Mouse (Mus musculus) thymus, postnatal 4 days (tissue): ENCODE measurements at regions not wholly inside any gene's neighbourhood (a gene's known extent, or its start where the extent isn't known, plus 50 kb on each side); places are given as distances from the start of the nearest gene placed in this dataset.

Experiments used
- DNase-seq: peaks from one replicate; pipeline ENCODE4 v3.0.0; 2021

GRCm38 (mm10) chr2:178949103-178949502 is 493.1 kb upstream of the Cdh4 start:
- no peak for DNase-seq

GRCm38 (mm10) chr2:178950304-178950703 is 491.9 kb upstream of the Cdh4 start:
- no peak for DNase-seq

- no peak for DNase-seq
Observed at GRCm38 (mm10) chr2:178954420-178955067, 487.7 kb upstream of the Cdh4 start.

GRCm38 (mm10) chr2:178958829-178959228 is 483.4 kb upstream of the Cdh4 start:
- no peak for DNase-seq

GRCm38 (mm10) chr2:178959603-178960002 is 482.6 kb upstream of the Cdh4 start:
- DNase-seq, result no peak

- DNase-seq, result no peak
Observed at GRCm38 (mm10) chr2:178967584-178968365, 474.5 kb upstream of the Cdh4 start.

- DNase-seq, result no peak
Observed at GRCm38 (mm10) chr2:178969732-178970131, 472.5 kb upstream of the Cdh4 start.

GRCm38 (mm10) chr2:178975366-178975765 is 466.9 kb upstream of the Cdh4 start:
- DNase-seq, result no peak

GRCm38 (mm10) chr2:178976046-178976445 is 466.2 kb upstream of the Cdh4 start:
- DNase-seq, result no peak

GRCm38 (mm10) chr2:178976495-178976894 is 465.7 kb upstream of the Cdh4 start:
- DNase-seq, result no peak

GRCm38 (mm10) chr2:178979451-178979850 is 462.8 kb upstream of the Cdh4 start:
- no peak for DNase-seq

- no peak for DNase-seq
Observed at GRCm38 (mm10) chr2:178981736-178982502, 460.3 kb upstream of the Cdh4 start.

GRCm38 (mm10) chr2:178983801-178984200 is 458.4 kb upstream of the Cdh4 start:
- no peak for DNase-seq

GRCm38 (mm10) chr2:178987935-178988334 is 454.3 kb upstream of the Cdh4 start:
- DNase-seq, result no peak

- no peak for DNase-seq
Observed at GRCm38 (mm10) chr2:178989291-178989690, 452.9 kb upstream of the Cdh4 start.

GRCm38 (mm10) chr2:178989784-178990183 is 452.4 kb upstream of the Cdh4 start:
- DNase-seq, result no peak

- DNase-seq, result no peak
Observed at GRCm38 (mm10) chr2:178990959-178991358, 451.3 kb upstream of the Cdh4 start.

- no peak for DNase-seq
Observed at GRCm38 (mm10) chr2:178992334-178993116, 449.7 kb upstream of the Cdh4 start.

GRCm38 (mm10) chr2:178997921-178998320 is 444.3 kb upstream of the Cdh4 start:
- DNase-seq, result no peak

GRCm38 (mm10) chr2:179000448-179001081 is 441.7 kb upstream of the Cdh4 start:
- DNase-seq, result no peak

- no peak for DNase-seq
Observed at GRCm38 (mm10) chr2:179007766-179008165, 434.5 kb upstream of the Cdh4 start.

GRCm38 (mm10) chr2:179013891-179014593 is 428.2 kb upstream of the Cdh4 start:
- no peak for DNase-seq
